Mouse (Mus musculus): ENCODE measurements around the gene Gm5737.

GRCm38 (mm10) chr7:120823248-120823647 is 11.1 kb downstream of the Gm5737 start:
- no peak for TF ChIP-seq ZMIZ1 (IDR thresholded peaks at IDR 0.05; ENCODE audit: low read depth, low read length)
- no peak for TF ChIP-seq EP300 (IDR thresholded peaks at IDR 0.05; ENCODE audit: low read depth in 1 of 2, low read length in 2 of 2)
- TF ChIP-seq TAL1 (IDR thresholded peaks at IDR 0.05; ENCODE audit: low read length) = no peak
- no peak for TF ChIP-seq MAFK (IDR thresholded peaks at IDR 0.05; ENCODE audit: borderline replicate concordance, low read depth, low read length)
- TF ChIP-seq ETS1 (IDR thresholded peaks at IDR 0.05; ENCODE audit: low read depth, low read length) = no peak
- no peak for TF ChIP-seq ZKSCAN1 (IDR thresholded peaks at IDR 0.05; ENCODE audit: low read depth, low read length)

Measured in MEL (cell line).